Mouse (Mus musculus) fat pad, adult 2 months (tissue): ENCODE results near the gene Tubb2b.

Experiments
- DNase-seq: peaks from one replicate; pipeline ENCODE4 v3.0.0-alpha.2; 2011; ENCODE audit warnings: low read depth, low spot score; ENCODE audit errors: extremely low read depth

The Tubb2b gene

GRCm38 (mm10) chr13:34130226-34130731 is at the start of gene Tubb2b:
TSS of gene Tubb2b (minus strand) at chr13:34130466.
- DNase-seq, result no peak

DNA sequence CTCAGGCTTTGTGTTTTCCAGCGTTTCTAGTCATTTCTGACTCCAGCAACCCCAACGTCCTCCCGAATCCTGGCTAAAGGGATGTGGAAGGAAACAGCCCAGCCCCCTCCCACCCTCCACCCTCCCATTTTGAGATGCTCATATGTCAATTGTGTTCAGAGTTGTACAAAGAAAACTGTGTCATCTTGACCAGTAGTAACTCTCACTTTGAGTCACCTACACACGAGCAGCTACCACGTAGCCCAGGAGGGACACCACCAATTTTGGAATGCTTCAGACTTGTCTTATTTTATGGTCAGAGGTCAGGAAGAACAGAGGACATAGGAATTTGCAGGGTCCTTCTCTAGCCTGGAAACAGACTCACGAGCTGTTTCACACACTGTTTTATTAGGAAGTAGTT is 43.8 kb upstream of the Tubb2b start:
- no peak for DNase-seq

DNA sequence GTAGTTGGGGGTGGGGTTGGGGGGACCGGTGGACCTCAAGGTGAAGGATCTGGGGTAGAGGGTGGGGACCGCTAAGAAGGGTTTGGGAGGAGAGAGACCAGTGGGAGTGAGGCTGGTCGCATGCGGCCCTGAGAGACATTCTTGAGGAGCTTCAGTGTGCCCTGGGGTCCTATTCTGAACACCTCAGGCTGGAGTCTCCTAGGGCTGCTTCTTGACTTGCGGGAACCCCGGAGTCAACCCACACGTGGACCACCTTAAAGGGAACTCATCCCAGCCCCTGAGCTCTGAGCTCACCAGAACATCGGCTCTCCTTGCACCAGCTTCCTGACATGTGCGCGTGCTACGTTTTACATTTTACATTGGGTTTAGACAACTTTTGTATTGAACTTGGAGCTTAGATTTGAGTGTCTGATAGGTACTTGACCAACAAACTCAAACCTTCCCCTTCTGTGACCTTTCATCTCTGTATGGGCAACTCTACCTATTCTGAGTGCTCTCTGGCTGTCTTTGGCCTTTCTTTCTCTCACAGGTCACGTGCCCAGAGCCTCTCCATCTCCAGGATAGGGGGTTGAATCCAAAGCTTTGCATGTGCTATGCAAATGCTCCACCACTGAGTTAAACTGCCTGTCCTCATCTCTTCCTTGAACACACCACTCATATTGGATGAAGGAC is 33.2 kb upstream of the Tubb2b start:
- no peak for DNase-seq

- no peak for DNase-seq
Measured at GRCm38 (mm10) chr13:34162491-34163303, 32.4 kb upstream of the Tubb2b start, which contains the start of gene Psmg4. TSS of gene Psmg4 (plus strand) at chr13:34162964.

- no peak for DNase-seq
Measured at GRCm38 (mm10) chr13:34159926-34160325, 29.7 kb upstream of the Tubb2b start.

DNA sequence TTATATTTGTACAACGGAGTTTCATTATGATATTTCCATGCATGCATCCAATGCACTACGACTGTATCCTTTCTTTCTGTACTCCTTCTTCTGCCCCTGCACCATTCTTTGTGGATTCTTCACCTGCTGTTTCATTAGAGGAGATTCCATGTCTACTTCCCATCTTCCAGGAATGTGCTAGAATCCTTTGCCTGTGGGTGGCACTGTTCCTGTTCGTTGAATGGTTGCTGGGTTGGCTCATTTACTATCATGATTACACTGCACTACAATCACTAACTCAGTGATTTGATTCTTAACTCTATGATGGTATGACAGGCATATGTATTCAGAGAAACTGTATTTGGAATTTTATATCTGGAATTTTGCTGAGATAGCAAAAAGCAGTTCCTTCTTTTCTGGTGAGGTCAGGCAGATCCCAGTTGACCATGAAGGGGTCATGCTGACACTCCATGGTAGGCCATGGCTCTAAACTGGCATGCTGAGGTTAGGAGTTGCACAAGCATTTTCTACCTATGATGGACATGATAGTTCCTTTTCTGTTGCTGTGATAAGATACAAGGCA is 27.4 kb upstream of the Tubb2b start:
- no peak for DNase-seq

- no peak for DNase-seq
Measured at GRCm38 (mm10) chr13:34156840-34157185, 26.5 kb upstream of the Tubb2b start.

GRCm38 (mm10) chr13:34156133-34156839 is 26.0 kb upstream of the Tubb2b start:
- no peak for DNase-seq

DNA sequence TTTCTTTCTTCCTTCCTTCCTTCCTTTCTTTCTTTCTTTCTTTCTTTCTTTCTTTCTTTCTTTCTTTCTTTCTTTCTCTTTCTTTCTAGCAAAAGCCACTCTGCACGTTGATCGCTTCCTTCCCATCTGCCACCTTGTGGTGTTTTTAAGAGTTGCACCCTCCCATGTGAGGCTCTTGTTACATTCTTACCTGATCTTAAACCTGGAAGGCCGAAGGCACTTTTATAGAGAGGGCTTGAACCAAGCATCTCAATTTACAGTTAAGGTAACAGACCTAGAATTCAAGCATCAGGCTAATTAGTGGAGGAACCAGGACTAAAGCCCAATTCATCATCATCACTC is 24.6 kb upstream of the Tubb2b start:
- no peak for DNase-seq

GRCm38 (mm10) chr13:34154217-34154930 is 24.1 kb upstream of the Tubb2b start:
- DNase-seq, result no peak

DNA sequence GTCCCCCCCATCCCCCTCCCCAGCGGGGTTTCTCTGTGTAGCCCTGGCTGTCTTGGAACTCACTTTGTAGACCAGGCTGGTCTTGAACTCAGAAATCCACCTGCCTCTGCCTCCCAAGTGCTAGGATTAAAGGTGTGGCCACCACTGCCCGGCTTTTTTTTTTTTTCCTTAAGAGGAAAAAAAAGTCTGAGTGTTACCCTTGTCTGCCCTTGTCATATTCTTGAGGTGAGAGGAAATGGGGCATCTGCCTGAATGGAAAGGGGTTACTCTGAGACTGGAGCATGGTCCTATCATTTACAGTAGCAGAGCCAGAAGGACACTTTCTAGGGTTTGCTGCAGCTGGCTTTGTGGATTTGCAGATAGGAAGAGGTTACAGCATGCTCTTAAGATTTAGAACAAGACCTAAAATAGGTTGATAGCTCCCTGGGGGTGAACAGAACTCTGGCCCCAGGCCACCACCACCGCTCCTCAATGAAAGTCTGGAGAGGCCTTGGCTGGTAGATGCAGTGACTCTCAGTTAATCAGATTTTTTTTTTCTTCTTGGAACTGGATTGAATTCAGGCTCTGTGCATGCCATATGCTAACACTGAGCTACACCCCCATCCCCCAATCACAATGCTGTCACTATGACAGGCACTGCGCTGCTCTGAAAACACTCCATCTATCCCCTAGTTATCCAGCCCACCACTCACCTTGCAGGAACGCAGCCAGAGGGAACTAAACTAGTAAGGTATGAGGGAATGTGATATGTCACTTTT is 23.2 kb upstream of the Tubb2b start:
- DNase-seq, result no peak

DNA sequence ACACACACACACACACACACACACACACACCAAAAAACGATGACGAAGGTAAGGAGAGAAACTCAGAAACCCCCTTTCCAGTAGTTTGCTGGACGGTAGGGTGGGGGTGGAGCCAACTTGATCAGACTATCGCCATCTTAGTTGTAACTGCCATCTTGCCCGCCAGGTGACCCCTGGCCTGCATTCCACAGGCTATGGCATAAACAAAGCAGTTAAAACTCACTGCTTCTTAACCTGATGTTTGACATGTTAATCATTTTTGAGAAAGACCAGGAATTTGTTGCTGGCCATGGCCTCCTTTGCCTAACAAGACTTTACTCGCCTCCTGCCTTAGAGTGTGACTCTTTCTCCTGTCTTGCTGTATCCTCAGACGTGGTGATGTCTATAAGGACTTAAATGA is 22.4 kb upstream of the Tubb2b start:
- DNase-seq, result no peak

- DNase-seq, result no peak
Measured at GRCm38 (mm10) chr13:34151425-34151824, 21.2 kb upstream of the Tubb2b start.

DNA sequence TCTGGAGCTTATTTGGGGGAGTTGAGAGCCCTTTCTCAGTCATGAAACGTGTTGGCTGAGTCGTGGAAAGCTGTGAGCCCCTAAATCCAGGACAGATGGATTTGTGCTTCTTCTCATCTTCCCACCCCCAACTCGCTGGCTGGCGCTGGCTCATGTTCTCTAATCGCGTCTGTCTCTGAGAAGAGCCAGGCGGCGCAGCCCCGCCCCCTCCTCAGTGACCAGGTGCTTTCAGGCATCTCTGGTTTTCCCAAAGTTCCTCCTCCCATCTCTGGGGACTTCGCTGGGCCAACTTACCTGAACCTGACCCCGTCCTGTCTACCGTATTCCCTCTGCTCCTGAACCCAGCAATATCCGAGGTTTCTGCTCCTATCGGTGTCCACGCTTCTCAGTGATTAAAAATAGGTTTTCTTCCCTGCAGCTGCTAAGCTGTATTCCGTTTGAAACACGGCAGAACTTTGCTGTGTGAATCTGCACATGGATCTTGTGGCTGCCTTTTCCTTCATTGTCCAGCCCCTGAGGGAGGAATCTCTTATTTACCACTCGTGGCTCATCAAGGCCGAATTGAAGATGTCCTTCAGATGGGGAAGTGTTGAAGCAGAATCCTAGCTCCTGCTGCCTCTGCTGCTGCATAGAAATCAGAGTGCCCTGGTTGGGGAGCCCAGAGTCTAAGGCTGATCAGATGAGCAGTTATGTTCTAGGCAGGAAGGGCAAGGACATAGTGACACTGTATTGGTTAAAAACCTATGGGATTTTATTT is 20.2 kb upstream of the Tubb2b start:
- no peak for DNase-seq

- no peak for DNase-seq
Measured at GRCm38 (mm10) chr13:34149463-34150176, 19.4 kb upstream of the Tubb2b start.

GRCm38 (mm10) chr13:34148767-34149392 is 18.6 kb upstream of the Tubb2b start:
- DNase-seq, result no peak

GRCm38 (mm10) chr13:34148181-34148580 is 17.9 kb upstream of the Tubb2b start:
- DNase-seq, result no peak

GRCm38 (mm10) chr13:34146916-34147315 is 16.6 kb upstream of the Tubb2b start:
- no peak for DNase-seq
